Mouse (Mus musculus) cortical plate, adult 2 months (tissue): ENCODE measurements around the gene Colec11.

Source experiments
- CTCF ChIP-seq: fragments of 200-500 bp; IDR thresholded peaks from 2 replicates; pipeline ENCODE4 v1.5.1; 2011; ENCODE audit warnings: mild to moderate bottlenecking, control low read depth, low read length; ENCODE audit not compliant: insufficient read depth; ENCODE audit errors: extremely low read depth
- POLR2A ChIP-seq: fragments of 200-500 bp; IDR thresholded peaks from 2 replicates; pipeline ENCODE4 v1.6.1; 2011; ENCODE audit warnings: mild to moderate bottlenecking, low read length, control low read depth; ENCODE audit not compliant: insufficient read depth; ENCODE audit errors: extremely low read depth

DNA sequence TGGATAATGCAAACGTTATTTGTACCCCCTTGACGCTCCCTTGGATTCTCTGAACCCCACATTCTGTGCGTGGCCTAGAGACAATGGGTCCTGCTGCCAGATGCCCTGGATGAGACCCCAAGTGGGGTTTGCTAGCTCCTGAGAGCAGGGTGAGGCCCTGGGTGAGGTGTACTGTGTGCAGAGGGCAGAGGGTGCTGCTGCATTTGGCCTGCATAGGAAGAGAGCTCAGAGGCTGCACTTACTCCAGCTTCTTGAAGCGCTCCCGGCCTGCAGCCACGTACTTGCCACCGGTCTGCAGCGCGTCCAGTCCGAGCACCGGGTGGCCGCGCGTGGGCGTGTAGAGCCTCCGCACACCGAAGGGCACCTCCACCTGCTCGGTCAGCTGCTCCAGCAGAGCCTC lies 71.4 kb downstream of the Colec11 start:
- no peak for TF ChIP-seq CTCF
- TF ChIP-seq POLR2A, result no peak
